Mouse (Mus musculus): Measurements from ENCODE around the gene Bnc1. TPM values are rescaled to one million over a fixed set of nuclear protein-coding genes. Genes with fewer than 3 reads are reported as not detected.

Bnc1 gene
- polyA plus RNA-seq, 1 experiment, result 1.5 TPM

- H3K4me3 ChIP-seq (ENCODE audit: control insufficient read depth, insufficient read depth, low read length), result no peak overlapping the region
- 93% methylated on average over 4 of the region's 4 CpGs for WGBS
- H3K4me1 ChIP-seq (replicated peaks; ENCODE audit: control insufficient read depth, insufficient read depth, low read length), result no peaks in the 10 kb centered on the region
Measured at GRCm38 (mm10) chr7:81920314-81920713, 71.8 kb downstream of the Bnc1 start.

GRCm38 (mm10) chr7:81918316-81918715, 73.8 kb downstream of the Bnc1 start:
- Histone ChIP-seq H3K36me3 (ENCODE audit: control insufficient read depth, insufficient read depth, low read length) (no peaks in the 10 kb centered on the region), H3K27me3 (ENCODE audit: control insufficient read depth, insufficient read depth, low read length) (no peaks in the 10 kb centered on the region), H3K27ac (ENCODE audit: control insufficient read depth, insufficient read depth, low read length) (no peak overlapping the region), H3K4me3 (ENCODE audit: control insufficient read depth, insufficient read depth, low read length) (no peak overlapping the region), H3K4me1 (replicated peaks; ENCODE audit: control insufficient read depth, insufficient read depth, low read length) (no peaks in the 10 kb centered on the region)
- DNase-seq, result no peak
- TF ChIP-seq POLR2A (IDR thresholded peaks at IDR 0.05; ENCODE audit: control insufficient read depth, extremely low read depth, insufficient read depth, low read length, poor library complexity) (no peak), CTCF (IDR thresholded peaks at IDR 0.05; ENCODE audit: borderline replicate concordance, control insufficient read depth, extremely low read depth, insufficient read depth, low read length, poor library complexity) (no peak)
- WGBS, result 92% methylated on average over 5 of the region's 5 CpGs

More at GRCm38 (mm10) chr7:81920314-81920713, 71.8 kb downstream of the Bnc1 start:
- H3K36me3 ChIP-seq (ENCODE audit: control insufficient read depth, insufficient read depth, low read length), result no peaks in the 10 kb centered on the region
- TF ChIP-seq POLR2A (IDR thresholded peaks at IDR 0.05; ENCODE audit: control insufficient read depth, extremely low read depth, insufficient read depth, low read length, poor library complexity) (no peak), CTCF (IDR thresholded peaks at IDR 0.05; ENCODE audit: borderline replicate concordance, control insufficient read depth, extremely low read depth, insufficient read depth, low read length, poor library complexity) (no peak)
- no peak overlapping the region for H3K27ac ChIP-seq (ENCODE audit: control insufficient read depth, insufficient read depth, low read length)
- DNase-seq, result no peak
- no peaks in the 10 kb centered on the region for H3K27me3 ChIP-seq (ENCODE audit: control insufficient read depth, insufficient read depth, low read length)

Other genes with a start within 250 kb of the Bnc1 start
- 11.4 and 13.5 TPM in 2 replicates for gene Ramac, start 229.4 kb downstream of the Bnc1 start, polyA plus RNA-seq (2012; rRNA removed)
- 32.7 and 39.6 TPM in 2 replicates for gene 3110040N11Rik, start 202.8 kb downstream of the Bnc1 start, polyA plus RNA-seq (2012; rRNA removed)
- 37.5 and 45.2 TPM in 2 replicates for gene Btbd1, start 162.9 kb downstream of the Bnc1 start, polyA plus RNA-seq (2012; rRNA removed)
- not detected in 2 replicates for gene Gm10160, start 136.5 kb downstream of the Bnc1 start, polyA plus RNA-seq (2012; rRNA removed)
- gene Tm6sf1, start 133.3 kb downstream of the Bnc1 start, polyA plus RNA-seq (2012; rRNA removed), result 210 and 229 TPM in 2 replicates
- gene Hdgfl3, start 57.8 kb downstream of the Bnc1 start, polyA plus RNA-seq (2012; rRNA removed), result 5.1 TPM in 2 replicates
- 0.13 and 0.26 TPM in 2 replicates for gene Sh3gl3, start 181.5 kb upstream of the Bnc1 start, polyA plus RNA-seq (2012; rRNA removed)